ENCODE assay signal across 23 mouse cellular contexts in genomic region chr16:92830479-92830878, GRCm38 (mm10). TPM values are rescaled to one million over a fixed set of nuclear protein-coding genes. Genes with fewer than 3 reads are reported as not detected.
A peak's percentile ranks its signal among the peaks of the same experiment; 100 is the strongest.
DNase-seq lines count a peak whose midpoint lies in the region; ATAC-seq and TF ChIP-seq lines count a peak whose summit lies in the region.
"Had no signal": no experiment of that assay in that cellular context is flagged by ENCODE, and none has a peak within 500 bp of the region (broad histone marks: within the 10 kb centered on the region; RNA-seq: fewer than 3 reads in every experiment).

No protein-coding gene starts in this region.

- H3K9ac ChIP-seq in heart, embryonic 11.5 days (ENCODE audit: low read depth, low read length): no peak overlapping the region
- no peak overlapping the region for H3K9ac ChIP-seq in hindbrain, embryonic 13.5 days
- H3K9ac ChIP-seq in hindbrain, embryonic 12.5 days: no peak overlapping the region
- H3K9ac ChIP-seq in midbrain, embryonic 16.5 days (ENCODE audit: low read depth, low read length): no peak overlapping the region
- no peak overlapping the region for H3K9ac ChIP-seq in hindbrain, postnatal 0 days (replicated peaks; ENCODE audit: low read length)
- H3K9ac ChIP-seq: midbrain, embryonic 12.5 days; neural tube, embryonic 13.5 days had no signal

- no peaks in the 10 kb centered on the region for H3K36me3 ChIP-seq in heart, embryonic 11.5 days (ENCODE audit: control insufficient read depth, insufficient read depth, low read length)
- H3K36me3 ChIP-seq in hindbrain, embryonic 13.5 days: no peaks in the 10 kb centered on the region
- H3K36me3 ChIP-seq in hindbrain, embryonic 12.5 days: no peaks in the 10 kb centered on the region
- no peaks in the 10 kb centered on the region for H3K36me3 ChIP-seq in midbrain, embryonic 10.5 days
- no peaks in the 10 kb centered on the region for H3K36me3 ChIP-seq in midbrain, embryonic 16.5 days (ENCODE audit: control insufficient read depth, insufficient read depth, low read length)
- H3K36me3 ChIP-seq in hindbrain, postnatal 0 days (ENCODE audit: insufficient read depth, low read length): no peaks in the 10 kb centered on the region
- H3K36me3 ChIP-seq: forebrain, embryonic 10.5 days; midbrain, embryonic 12.5 days; neural tube, embryonic 13.5 days had no signal

- 0 out of 2 replicates have a peak overlapping the region, but pooled peaks have one; percentile 15 for H3K4me2 ChIP-seq in heart, embryonic 11.5 days
- H3K4me2 ChIP-seq in hindbrain, embryonic 13.5 days: peak overlapping the region; percentile 4; the same call in 1 of the 2 replicates
- H3K4me2 ChIP-seq in hindbrain, embryonic 12.5 days (replicated peaks): no peak overlapping the region
- H3K4me2 ChIP-seq in midbrain, embryonic 16.5 days (ENCODE audit: low read length): no peak overlapping the region
- H3K4me2 ChIP-seq in hindbrain, postnatal 0 days (ENCODE audit: low read depth, low read length): peak overlapping the region; percentile 28
- H3K4me2 ChIP-seq: midbrain, embryonic 12.5 days; neural tube, embryonic 13.5 days had no signal

- WGBS in heart, embryonic 11.5 days (ENCODE audit: insufficient replicate concordance): 34% methylated on average over 14 of the region's 14 CpGs
- WGBS in hindbrain, embryonic 13.5 days: 46% methylated on average over 14 of the region's 14 CpGs
- 32% methylated on average over 14 of the region's 14 CpGs for WGBS in hindbrain, embryonic 12.5 days
- 67% methylated on average over 14 of the region's 14 CpGs for WGBS in midbrain, embryonic 10.5 days
- WGBS in midbrain, embryonic 16.5 days: 42% methylated on average over 14 of the region's 14 CpGs
- 17% methylated on average over 14 of the region's 14 CpGs for WGBS in hindbrain, postnatal 0 days

- no peak for TF ChIP-seq CTCF in hindbrain, postnatal 0 days (IDR thresholded peaks at IDR 0.05; ENCODE audit: low read depth)

- H3K27me3 ChIP-seq in heart, embryonic 11.5 days (ENCODE audit: control insufficient read depth, insufficient read depth, low read length): peaks cover 42% of the 10 kb centered on the region
- 0 out of 2 replicates have a peak, but pooled peaks cover 5% of the 10 kb centered on the region for H3K27me3 ChIP-seq in hindbrain, embryonic 13.5 days
- H3K27me3 ChIP-seq in hindbrain, embryonic 12.5 days: no peaks in the 10 kb centered on the region
- 0 out of 2 replicates have a peak, but pooled peaks cover 5% of the 10 kb centered on the region for H3K27me3 ChIP-seq in midbrain, embryonic 10.5 days (ENCODE audit: low read depth, poor library complexity, severe bottlenecking)
- H3K27me3 ChIP-seq in midbrain, embryonic 16.5 days (ENCODE audit: control insufficient read depth, insufficient read depth, low read depth, low read length): no peaks in the 10 kb centered on the region
- H3K27me3 ChIP-seq in hindbrain, postnatal 0 days (ENCODE audit: insufficient read depth, low read length): no peaks in the 10 kb centered on the region
- H3K27me3 ChIP-seq: neural tube, embryonic 13.5 days had no signal

- no peak for DNase-seq in heart, adult 18-20 months
- DNase-seq in midbrain, embryonic 10.5 days (ENCODE audit: low spot score): no peak
- peak; percentile 25 for DNase-seq in hindbrain, postnatal 0 days (ENCODE audit: low spot score)
- DNase-seq: adrenal gland, postnatal 14 days; cerebellum, adult 9-11 months; gastrocnemius, postnatal 10 days; heart, postnatal 14 days; kidney, adult 11 months; layer of hippocampus, adult 9-11 months; right cerebral cortex, adult 18-20 months; thymus, adult 2 months had no signal

- no peak for ATAC-seq in heart, embryonic 11.5 days (replicated peaks; ENCODE audit: insufficient number of reproducible peaks, low FRiP score, low TSS enrichment)
- ATAC-seq in hindbrain, embryonic 13.5 days (ENCODE audit: low FRiP score): no peak
- no peak for ATAC-seq in hindbrain, embryonic 12.5 days (ENCODE audit: low FRiP score)
- ATAC-seq in midbrain, embryonic 16.5 days: no peak
- peak; percentile 56 for ATAC-seq in hindbrain, postnatal 0 days
- ATAC-seq: CD4-positive, CD25-positive, alpha-beta regulatory T cell, adult 4 months; forebrain, embryonic 16.5 days; lung, postnatal 0 days had no signal

- H3K9me3 ChIP-seq in heart, embryonic 11.5 days (replicated peaks; ENCODE audit: control insufficient read depth, low read length): no peaks in the 10 kb centered on the region
- no peaks in the 10 kb centered on the region for H3K9me3 ChIP-seq in hindbrain, embryonic 13.5 days
- no peaks in the 10 kb centered on the region for H3K9me3 ChIP-seq in hindbrain, embryonic 12.5 days (replicated peaks)
- H3K9me3 ChIP-seq in midbrain, embryonic 10.5 days (replicated peaks): no peaks in the 10 kb centered on the region
- H3K9me3 ChIP-seq in midbrain, embryonic 16.5 days (replicated peaks; ENCODE audit: control insufficient read depth, low read length, poor library complexity, severe bottlenecking): no peaks in the 10 kb centered on the region
- no peaks in the 10 kb centered on the region for H3K9me3 ChIP-seq in hindbrain, postnatal 0 days (ENCODE audit: low read length)
- H3K9me3 ChIP-seq: forebrain, embryonic 10.5 days; midbrain, embryonic 12.5 days; neural tube, embryonic 13.5 days had no signal

- no peak overlapping the region for H3K27ac ChIP-seq in heart, embryonic 11.5 days (ENCODE audit: low read depth, low read length)
- H3K27ac ChIP-seq in hindbrain, embryonic 13.5 days: no peak overlapping the region
- no peak overlapping the region for H3K27ac ChIP-seq in hindbrain, embryonic 12.5 days
- H3K27ac ChIP-seq in midbrain, embryonic 10.5 days (replicated peaks): peak overlapping the region; percentile 30; the same call in 1 of the 2 replicates
- no peak overlapping the region for H3K27ac ChIP-seq in midbrain, embryonic 16.5 days (ENCODE audit: low read length)
- no peak overlapping the region for H3K27ac ChIP-seq in hindbrain, postnatal 0 days
- H3K27ac ChIP-seq: forebrain, embryonic 10.5 days; left cerebral cortex, adult 2 months; midbrain, embryonic 12.5 days; neural tube, embryonic 13.5 days had no signal

- H3K4me1 ChIP-seq in heart, embryonic 11.5 days (ENCODE audit: control insufficient read depth, insufficient read depth, low read length): no peaks in the 10 kb centered on the region
- peaks cover 16% of the 10 kb centered on the region for H3K4me1 ChIP-seq in hindbrain, embryonic 13.5 days (replicated peaks)
- H3K4me1 ChIP-seq in hindbrain, embryonic 12.5 days: peaks cover 5% of the 10 kb centered on the region; the same call in 1 of the 2 replicates
- H3K4me1 ChIP-seq in midbrain, embryonic 10.5 days: peaks cover 36% of the 10 kb centered on the region
- H3K4me1 ChIP-seq in midbrain, embryonic 16.5 days (ENCODE audit: control insufficient read depth, insufficient read depth, low read length): no peaks in the 10 kb centered on the region
- 0 out of 2 replicates have a peak, but pooled peaks cover 9% of the 10 kb centered on the region for H3K4me1 ChIP-seq in hindbrain, postnatal 0 days (ENCODE audit: insufficient read depth, low read length)

- H3K4me3 ChIP-seq in heart, embryonic 11.5 days (ENCODE audit: low read depth, low read length): no peak overlapping the region
- no peak overlapping the region for H3K4me3 ChIP-seq in hindbrain, embryonic 13.5 days
- no peak overlapping the region for H3K4me3 ChIP-seq in hindbrain, embryonic 12.5 days
- no peak overlapping the region for H3K4me3 ChIP-seq in midbrain, embryonic 10.5 days
- no peak overlapping the region for H3K4me3 ChIP-seq in midbrain, embryonic 16.5 days (ENCODE audit: low read depth, low read length)
- no peak overlapping the region for H3K4me3 ChIP-seq in hindbrain, postnatal 0 days (ENCODE audit: low read length)
- H3K4me3 ChIP-seq: forebrain, embryonic 10.5 days; left cerebral cortex, adult 2 months; midbrain, embryonic 12.5 days; myocyte; neural tube, embryonic 13.5 days had no signal

RNA-seq across cellular contexts. Expression of gene Runx1, which starts 4.5 kb away (rescaled TPM):
- 1.7 and 2.5 TPM in 2 replicates for polyA plus RNA-seq in heart, embryonic 11.5 days (2014; fragmentation: Nextera tagmentation; extraction: Ambion mirVana)
- 1 to 10 TPM; 1.5 to 2.9 TPM for total RNA-seq in heart, adult 18-20 months (2021)
- polyA plus RNA-seq in hindbrain, embryonic 13.5 days (2015; fragmentation: Nextera tagmentation; extraction: Ambion mirVana): 2.1 and 3.0 TPM in 2 replicates
- polyA plus RNA-seq in hindbrain, embryonic 12.5 days (2016; fragmentation: Nextera tagmentation; extraction: Ambion mirVana): 4.4 and 5.4 TPM in 2 replicates
- 0.98 and 1.0 TPM in 2 replicates for polyA plus RNA-seq in midbrain, embryonic 10.5 days (2016; fragmentation: Nextera tagmentation; extraction: Ambion mirVana)
- polyA plus RNA-seq in midbrain, embryonic 16.5 days (2015; fragmentation: Nextera tagmentation; extraction: Ambion mirVana): 0.59 and 0.71 TPM in 2 replicates
- total RNA-seq in hindbrain, postnatal 0 days (2014; rRNA removed): 2.2 and 3.5 TPM in 2 replicates
- polyA plus RNA-seq in hindbrain, postnatal 0 days (2015; fragmentation: Nextera tagmentation; extraction: Ambion mirVana): 1.1 and 1.3 TPM in 2 replicates

Comparison
In these comparisons a context has a peak if more than half of its experiments do, and no peak if none do; other contexts are left out.
1. H3K4me2 ChIP-seq: peak in heart, embryonic 11.5 days (single experiment), hindbrain, embryonic 13.5 days (single experiment) and hindbrain, postnatal 0 days (single experiment); none in hindbrain, embryonic 12.5 days (single experiment) and midbrain, embryonic 16.5 days (single experiment).